Mouse (Mus musculus) lung, adult 2 months (tissue): ENCODE measurements at regions not wholly inside any gene's neighbourhood (a gene's known extent, or its start where the extent isn't known, plus 50 kb on each side); places are given as distances from the start of the nearest gene placed in this dataset.

ENCODE experiments used
- DNase-seq: peaks from one replicate; pipeline ENCODE4 v3.0.0; 2022
- H3K4me1 ChIP-seq: fragments of 200-500 bp; 2 replicates; pipeline ENCODE4 v1.6.1; 2011; ENCODE audit warnings: low read length; ENCODE audit not compliant: control insufficient read depth, insufficient read depth
- H3K4me3 ChIP-seq: fragments of 200-500 bp; replicated peaks from 2 replicates; pipeline ENCODE3; 2011; ENCODE audit warnings: low read depth, mild to moderate bottlenecking, control low read depth, low read length; ENCODE audit errors: extremely low read depth
- CTCF ChIP-seq: fragments of 200-500 bp; IDR thresholded peaks from 2 replicates; pipeline ENCODE4 v1.5.1; 2011; ENCODE audit warnings: mild to moderate bottlenecking, low read length, control low read depth; ENCODE audit not compliant: insufficient read depth
- POLR2A ChIP-seq: fragments of 200-500 bp; IDR thresholded peaks from 2 replicates; pipeline ENCODE4 v1.6.1; 2011; ENCODE audit warnings: low read depth, mild to moderate bottlenecking, control low read depth, low read length, borderline replicate concordance; ENCODE audit errors: extremely low read depth
- WGBS: fragments of 180-500 bp; shearing (Covaris S2); methylation state at CpG from one replicate; pipeline ENCODE4 v1.1.7; 2018; 5-methylcytosine and 5-hydroxymethylcytosine counted together

DNA sequence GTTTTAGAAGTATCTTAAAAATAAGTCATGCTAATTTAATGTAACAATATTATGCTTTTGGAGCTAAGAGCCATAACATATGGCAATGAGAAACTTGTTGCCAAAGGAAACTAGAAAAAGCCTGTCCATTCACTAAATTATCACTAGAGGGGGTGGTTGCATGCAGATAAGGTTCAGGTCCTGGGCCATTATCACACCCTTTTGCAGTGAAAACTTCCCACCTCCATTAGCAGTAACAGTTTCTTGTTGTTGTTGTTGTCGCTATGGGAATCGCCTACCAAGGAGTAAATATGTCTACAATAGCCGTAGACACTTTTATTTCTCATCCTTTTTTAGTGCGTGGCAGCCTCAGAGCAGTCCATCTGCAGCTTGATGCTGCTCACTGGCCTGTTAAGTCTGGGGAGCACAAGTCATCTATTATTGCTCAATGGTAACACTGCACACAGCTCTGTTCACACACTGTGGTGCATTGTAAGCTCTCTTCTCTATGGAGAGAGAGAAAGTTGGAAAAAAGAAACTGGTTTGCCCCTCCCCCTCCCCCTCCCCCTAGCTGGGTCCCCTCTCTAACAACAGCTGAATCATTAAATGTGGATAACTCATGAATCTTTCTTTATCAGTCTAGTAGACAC, 1133.0 kb downstream of the Slc22a22 start:
- DNase-seq, result no peak

DNA sequence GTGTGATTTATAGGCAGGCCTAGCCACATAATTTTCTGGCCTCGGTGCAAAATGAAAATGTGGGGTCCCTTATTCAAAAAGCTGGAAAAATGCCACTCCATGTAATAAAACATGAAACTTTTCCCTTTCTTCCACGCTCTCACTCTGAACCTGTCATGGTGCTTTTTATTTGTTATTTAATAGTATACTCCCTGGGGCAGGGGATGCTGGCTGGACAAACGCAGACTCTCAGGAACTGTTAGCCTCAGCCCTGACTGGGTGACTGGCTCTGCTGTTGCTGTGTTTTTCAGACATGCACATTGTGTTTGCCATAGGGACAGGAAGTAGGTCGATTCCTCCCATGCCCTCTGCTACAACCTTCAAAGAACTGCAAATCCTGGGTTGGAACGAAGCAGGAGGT, 1139.5 kb downstream of the Slc22a22 start:
- H3K4me3 ChIP-seq, result no peak overlapping the region
- WGBS, result 51% methylated on average over 5 of the region's 5 CpGs
- no peak for DNase-seq
- no peak for TF ChIP-seq POLR2A
- no peaks in the 10 kb centered on the region for H3K4me1 ChIP-seq

More for the DNA sequence above, 1133.0 kb downstream of the Slc22a22 start:
- TF ChIP-seq CTCF, result no peak
- no peak for TF ChIP-seq POLR2A
- WGBS, result 57% methylated on average over 4 of the region's 4 CpGs
- no peak overlapping the region for H3K4me3 ChIP-seq
- no peaks in the 10 kb centered on the region for H3K4me1 ChIP-seq

- 42% methylated on average over 5 of the region's 5 CpGs for WGBS
- DNase-seq, result peak; percentile 35
- Histone ChIP-seq H3K4me3 (no peak overlapping the region), H3K4me1 (no peaks in the 10 kb centered on the region)
- TF ChIP-seq POLR2A (no peak), CTCF (peak; percentile 77)
Observed at GRCm38 (mm10) chr15:56336449-56336848, 1141.0 kb downstream of the Slc22a22 start.

- WGBS, result 78% methylated on average over 2 of the region's 2 CpGs
- Histone ChIP-seq H3K4me1 (no peaks in the 10 kb centered on the region), H3K4me3 (no peak overlapping the region)
- TF ChIP-seq POLR2A (no peak), CTCF (no peak)
- DNase-seq, result no peak
Observed at GRCm38 (mm10) chr15:56335011-56335410, 1142.4 kb downstream of the Slc22a22 start.

DNA sequence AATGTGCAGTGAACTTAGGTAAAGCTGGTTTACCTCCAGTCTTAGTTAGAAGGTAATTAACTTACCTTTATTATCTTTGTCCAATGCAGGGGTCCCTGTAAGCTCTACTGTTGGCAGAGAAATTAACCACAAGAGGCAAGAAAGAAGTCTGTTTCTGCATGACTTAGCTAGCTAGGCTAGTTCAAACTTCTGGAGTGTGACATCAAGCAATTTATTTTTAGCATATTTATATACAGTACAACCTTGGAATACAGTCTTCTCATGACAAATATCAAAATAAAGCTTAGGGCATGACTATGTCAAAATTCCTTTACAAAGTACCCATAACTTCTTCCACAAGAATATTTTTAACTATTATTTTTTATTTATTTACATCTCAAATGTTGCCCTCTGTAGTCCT, 1156.9 kb downstream of the Slc22a22 start:
- no peak for DNase-seq
- H3K4me1 ChIP-seq, result no peaks in the 10 kb centered on the region
- no peak overlapping the region for H3K4me3 ChIP-seq
- TF ChIP-seq POLR2A (no peak), CTCF (no peak)

DNA sequence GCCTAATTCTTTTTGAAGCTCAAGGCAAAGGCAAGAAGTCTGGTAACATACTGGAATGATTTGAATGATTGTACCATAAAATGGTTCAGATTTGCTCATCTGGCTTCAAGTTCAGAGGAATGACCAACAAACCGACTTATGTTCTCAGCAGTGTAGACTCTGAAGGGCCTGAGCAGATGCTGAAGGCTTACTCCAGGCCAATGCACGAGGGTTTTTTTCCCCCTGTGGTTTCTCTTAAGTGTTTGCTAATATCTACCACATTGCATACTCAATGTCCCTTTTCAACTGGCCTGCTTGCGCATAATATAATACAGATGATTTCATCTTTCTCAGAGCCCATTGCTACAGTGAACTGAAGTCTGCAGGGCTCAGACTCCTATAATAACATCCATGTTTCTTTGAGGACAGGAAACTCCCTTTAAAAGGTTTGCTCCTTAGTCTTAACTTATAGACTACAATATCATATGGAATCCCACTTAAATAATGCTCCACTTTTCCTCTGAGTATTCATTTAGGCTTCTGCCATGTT, 1182.5 kb downstream of the Slc22a22 start:
- 67% methylated on average over 3 of the region's 3 CpGs for WGBS
- TF ChIP-seq CTCF (no peak), POLR2A (no peak)
- H3K4me3 ChIP-seq, result no peak overlapping the region
- no peak for DNase-seq
- H3K4me1 ChIP-seq, result no peaks in the 10 kb centered on the region

- peak; percentile 7 for DNase-seq
- Histone ChIP-seq H3K4me1 (no peaks in the 10 kb centered on the region), H3K4me3 (no peak overlapping the region)
- TF ChIP-seq CTCF, result no peak
- 31% methylated on average over 7 of the region's 7 CpGs for WGBS
Observed at GRCm38 (mm10) chr15:56278622-56279301, 1198.7 kb downstream of the Slc22a22 start.

DNA sequence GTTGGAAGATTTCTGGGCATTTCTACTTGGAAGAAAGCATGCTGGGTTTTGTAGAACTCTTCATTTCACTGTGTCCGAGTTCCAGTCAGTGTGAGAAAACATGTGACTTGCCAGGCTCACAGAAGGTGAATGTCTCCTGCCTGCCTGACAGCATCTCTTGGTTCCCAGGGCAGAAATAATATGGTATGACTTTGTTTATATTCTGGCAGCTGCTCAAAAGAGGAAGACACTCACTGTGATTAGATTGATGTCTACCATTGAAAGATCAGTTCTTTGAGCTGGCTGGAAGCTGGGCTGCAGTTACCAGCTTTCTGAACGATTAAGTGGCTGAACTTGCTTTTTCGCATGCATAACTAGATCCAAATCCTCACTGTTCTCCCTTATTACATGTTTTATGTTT, 1199.4 kb downstream of the Slc22a22 start:
- TF ChIP-seq CTCF (no peak), POLR2A (no peak)
- no peak for DNase-seq
- 44% methylated on average over 3 of the region's 3 CpGs for WGBS
- H3K4me1 ChIP-seq, result no peaks in the 10 kb centered on the region
- H3K4me3 ChIP-seq, result no peak overlapping the region

- 59% methylated on average over 1 of the region's 1 CpGs for WGBS
- H3K4me3 ChIP-seq, result no peak overlapping the region
- TF ChIP-seq POLR2A (no peak), CTCF (no peak)
- no peak for DNase-seq
- no peaks in the 10 kb centered on the region; the same call in 1 of the 2 replicates for H3K4me1 ChIP-seq
Observed at GRCm38 (mm10) chr15:56248731-56249130, 1228.7 kb downstream of the Slc22a22 start.
